Mouse (Mus musculus) bone marrow, adult 2 months (tissue): ENCODE data around the gene Plau. TPM values are rescaled to one million over a fixed set of nuclear protein-coding genes. Genes with fewer than 3 reads are reported as not detected.

ENCODE experiments used
- H3K27ac ChIP-seq: fragments of 200-500 bp; 2 replicates; pipeline ENCODE4 v1.5.1; 2012; ENCODE audit warnings: low read depth, mild to moderate bottlenecking, control low read depth, inconsistent platforms, low read length; ENCODE audit not compliant: control insufficient read depth, poor library complexity, insufficient read depth
- H3K4me1 ChIP-seq: fragments of 200-500 bp; 2 replicates; pipeline ENCODE4 v1.6.1; 2011; ENCODE audit warnings: low read length; ENCODE audit not compliant: control insufficient read depth, insufficient read depth
- H3K4me3 ChIP-seq: fragments of 200-500 bp; replicated peaks from 2 replicates; pipeline ENCODE3; 2011; ENCODE audit warnings: mild to moderate bottlenecking, low read depth, low read length, control low read depth; ENCODE audit not compliant: control insufficient read depth
- CTCF ChIP-seq: fragments of 200-500 bp; IDR thresholded peaks from 2 replicates; pipeline ENCODE4 v1.5.1; 2011; ENCODE audit warnings: low read length, control low read depth; ENCODE audit not compliant: control insufficient read depth, insufficient read depth
- POLR2A ChIP-seq: fragments of 200-500 bp; IDR thresholded peaks from 2 replicates; pipeline ENCODE4 v1.6.1; 2011; ENCODE audit warnings: low read depth, mild to moderate bottlenecking, control low read depth, low read length, borderline replicate concordance; ENCODE audit not compliant: control insufficient read depth
- WGBS: fragments of 180-500 bp; shearing (Covaris S2); methylation state at CpG from one replicate; pipeline ENCODE4 v1.1.7; 2018; 5-methylcytosine and 5-hydroxymethylcytosine counted together
- polyA plus RNA-seq: library from polyadenylated mRNA; stranded (reverse); fragments of >200 nt; gene quantifications from 2 replicates; pipeline ENCODE4 v1.2.4, GENCODE M21; 2011; ENCODE audit warnings: low replicate concordance; ENCODE audit not compliant: missing spikeins, insufficient read depth, insufficient read length

Plau gene
- polyA plus RNA-seq, 1 experiment = 6.9 TPM

DNA sequence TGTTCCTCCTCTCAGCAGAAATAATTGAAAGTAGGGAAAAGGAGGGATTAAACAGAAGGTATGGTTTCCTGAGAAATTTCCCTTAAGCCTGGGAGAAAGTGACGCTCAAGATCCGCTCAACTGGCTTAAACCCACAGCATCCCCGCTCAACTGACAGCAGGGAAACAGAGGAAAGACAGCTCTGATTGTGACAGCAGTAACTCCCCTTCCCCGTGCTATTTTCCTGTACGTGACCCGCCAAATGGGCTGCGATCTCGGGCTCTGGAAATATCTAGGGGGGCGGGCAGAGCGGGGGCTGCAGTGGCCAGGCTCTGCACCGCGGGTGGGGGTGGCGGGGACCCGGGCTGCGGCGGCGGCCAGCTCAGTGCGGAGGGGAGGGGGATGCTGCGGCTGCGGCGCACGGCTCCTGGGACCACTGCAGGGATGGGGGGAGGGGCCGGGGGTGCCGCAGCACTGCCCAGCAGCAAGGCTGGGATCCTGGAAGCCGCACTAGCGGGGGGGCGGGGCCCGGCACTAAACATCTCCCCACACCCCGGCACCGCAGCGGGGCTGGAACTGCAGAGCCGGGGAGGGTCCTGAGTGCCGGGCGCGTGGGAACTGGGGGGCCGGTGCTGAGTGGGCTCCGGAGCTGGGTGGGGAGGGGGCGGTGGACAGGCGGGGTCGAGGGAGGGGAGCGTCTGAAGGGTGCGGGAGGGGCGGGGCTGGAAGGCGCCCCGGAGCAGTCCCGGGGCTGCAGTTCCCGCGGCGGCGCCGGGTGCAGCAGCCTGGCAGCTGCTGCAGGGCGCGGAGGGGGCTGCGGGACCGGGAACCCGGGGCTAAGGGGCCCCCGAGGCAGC lies 43.3 kb upstream of the Plau start:
- WGBS = 2% methylated on average over 52 of the region's 57 CpGs
- Histone ChIP-seq H3K4me3 (peak overlapping the region; percentile 57), H3K27ac (0 out of 2 replicates have a peak overlapping the region, but pooled peaks have one; percentile 77), H3K4me1 (peaks cover 5% of the 10 kb centered on the region)
- TF ChIP-seq POLR2A (no peak), CTCF (no peak)

DNA sequence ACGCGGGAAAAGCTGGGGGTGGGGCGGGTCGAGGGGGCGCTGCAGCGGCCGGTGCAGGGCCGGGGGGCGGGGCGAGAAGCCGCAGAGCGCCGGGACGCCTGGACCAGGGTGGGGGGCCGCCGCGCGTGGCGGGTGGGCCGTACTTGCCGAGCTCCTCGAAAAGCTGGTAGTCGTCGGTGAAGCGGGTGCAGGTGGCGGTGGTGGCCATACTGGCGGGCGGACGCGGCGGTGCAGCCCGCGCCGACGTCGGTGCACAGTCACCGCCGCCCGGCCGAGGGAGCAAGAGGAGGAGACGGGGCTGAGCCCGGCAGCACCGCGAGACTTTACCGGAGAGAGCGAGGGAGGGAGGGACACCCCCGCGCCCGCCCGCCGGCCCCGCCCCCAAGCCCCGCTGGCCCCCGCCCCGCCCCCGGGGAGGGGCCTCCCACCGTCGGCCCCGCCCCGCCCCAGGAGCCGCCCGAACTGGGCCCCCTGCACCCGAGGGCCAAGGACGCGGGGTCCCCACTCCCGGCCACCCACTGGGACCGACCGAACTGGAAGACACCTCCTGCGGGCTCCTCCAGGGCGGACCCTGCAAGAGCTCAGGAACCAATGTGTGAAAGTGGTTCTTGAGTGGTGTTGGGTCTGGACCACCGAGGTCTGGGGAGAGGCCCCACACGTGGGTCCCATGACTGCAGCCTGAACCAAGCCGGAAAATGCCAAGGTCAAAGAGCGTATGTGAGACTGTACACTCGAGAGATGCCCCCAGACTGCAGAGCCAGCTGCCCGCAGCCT lies 42.5 kb upstream of the Plau start, which contains the start of gene Camk2g:
Gene Camk2g (minus strand): TSS at position 331 of the 774 bp plus-strand sequence.
- H3K4me1 ChIP-seq = peaks cover 5% of the 10 kb centered on the region
- peak within 1 kb of the TSS; percentile 89 for H3K4me3 ChIP-seq
- peak within 1 kb of the TSS; percentile 77 for H3K27ac ChIP-seq
- TF ChIP-seq CTCF = no peak
- TF ChIP-seq POLR2A = peak; percentile 33; the same call in 1 of the 2 replicates
- WGBS = under 1% methylated on average over 67 of the region's 76 CpGs

DNA sequence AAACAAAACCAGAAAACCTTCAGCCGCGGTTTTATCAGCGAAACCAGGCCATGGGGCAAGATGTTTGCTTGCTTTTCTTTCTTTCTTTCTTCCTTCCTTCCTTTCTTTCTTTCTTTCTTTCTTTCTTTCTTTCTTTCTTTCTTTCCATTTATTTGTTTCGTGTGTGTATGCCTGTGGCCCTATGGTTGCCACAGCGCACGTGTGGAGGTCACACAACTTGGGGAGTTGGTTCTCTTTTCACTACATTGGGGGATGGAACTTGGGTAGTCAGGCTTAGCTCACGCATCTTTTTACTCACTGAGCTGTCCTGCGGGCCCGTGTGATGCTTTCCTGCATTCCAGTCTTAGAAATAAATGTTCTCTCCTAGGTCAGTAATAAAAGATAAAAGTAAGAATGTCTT lies 41.9 kb upstream of the Plau start:
- H3K27ac ChIP-seq = peak overlapping the region; percentile 77
- 5% methylated on average over 9 of the region's 9 CpGs for WGBS
- H3K4me1 ChIP-seq = peaks cover 5% of the 10 kb centered on the region
- TF ChIP-seq POLR2A = no peak
- no peak for TF ChIP-seq CTCF
- H3K4me3 ChIP-seq = peak overlapping the region; percentile 10

DNA sequence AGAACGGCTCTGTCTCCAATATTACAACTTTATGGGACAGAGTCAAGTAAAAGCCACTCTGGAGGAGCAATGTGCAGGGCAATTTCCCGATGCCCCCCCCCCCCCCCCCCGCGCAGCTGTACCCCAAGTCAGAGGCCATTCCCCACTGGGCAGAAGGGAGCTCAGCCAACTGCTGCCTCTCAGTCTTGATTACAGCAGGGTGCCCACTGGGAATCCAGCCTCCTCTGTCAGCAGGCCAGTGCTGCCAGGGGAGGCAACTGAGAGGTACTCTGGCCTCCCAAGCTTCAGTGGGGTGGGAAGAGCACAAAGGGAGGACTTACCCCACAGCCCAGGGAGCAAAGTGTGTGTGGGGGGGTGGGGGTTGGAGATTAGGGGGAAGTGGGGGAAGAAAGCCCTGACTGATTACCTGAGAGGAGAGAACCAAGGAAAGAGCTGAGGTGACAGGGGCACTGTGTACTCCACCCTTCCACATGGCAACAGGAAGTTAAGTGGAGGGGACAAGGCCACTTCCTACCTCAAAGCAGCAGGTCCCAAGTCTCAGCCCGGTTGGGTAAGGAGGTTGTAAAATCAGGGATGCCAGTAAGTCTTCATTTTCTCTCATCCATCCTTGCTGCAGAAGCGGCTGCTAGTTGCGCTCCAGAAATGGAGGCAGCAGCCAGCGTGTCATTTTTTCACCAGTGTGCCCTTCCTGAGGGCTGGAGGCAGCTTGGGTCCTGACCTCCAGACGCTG lies 40.9 kb upstream of the Plau start:
- no peak overlapping the region for H3K4me3 ChIP-seq
- WGBS = 43% methylated on average over 9 of the region's 9 CpGs

DNA sequence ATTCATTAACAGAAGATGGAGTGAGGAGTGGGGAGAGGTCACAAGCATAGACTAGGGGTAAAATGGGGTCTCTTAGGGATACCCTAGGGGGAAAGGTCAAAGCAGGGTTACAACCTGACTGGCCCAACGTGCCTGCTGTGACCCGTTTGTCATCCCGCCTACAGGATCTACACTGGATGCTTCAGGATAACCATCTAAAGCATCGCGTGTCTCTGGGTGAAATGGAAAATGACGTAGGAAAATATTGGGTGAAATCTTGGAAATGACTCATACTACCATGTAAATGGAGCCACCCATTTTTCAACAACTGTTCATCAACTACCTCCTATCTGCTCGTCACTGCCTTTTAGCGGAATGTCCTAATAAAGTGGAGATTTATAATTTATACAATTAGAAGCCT lies 40.3 kb upstream of the Plau start:
- H3K27ac ChIP-seq = no peak overlapping the region
- 82% methylated on average over 8 of the region's 8 CpGs for WGBS
- no peak overlapping the region for H3K4me3 ChIP-seq
- peaks cover 5% of the 10 kb centered on the region for H3K4me1 ChIP-seq
- no peak for TF ChIP-seq CTCF
- no peak for TF ChIP-seq POLR2A

More for the DNA sequence above, 40.9 kb upstream of the Plau start:
- Histone ChIP-seq H3K4me1 (peaks cover 5% of the 10 kb centered on the region), H3K27ac (peak overlapping the region; percentile 50; the same call in 1 of the 2 replicates)
- TF ChIP-seq POLR2A = no peak
- no peak for TF ChIP-seq CTCF

DNA sequence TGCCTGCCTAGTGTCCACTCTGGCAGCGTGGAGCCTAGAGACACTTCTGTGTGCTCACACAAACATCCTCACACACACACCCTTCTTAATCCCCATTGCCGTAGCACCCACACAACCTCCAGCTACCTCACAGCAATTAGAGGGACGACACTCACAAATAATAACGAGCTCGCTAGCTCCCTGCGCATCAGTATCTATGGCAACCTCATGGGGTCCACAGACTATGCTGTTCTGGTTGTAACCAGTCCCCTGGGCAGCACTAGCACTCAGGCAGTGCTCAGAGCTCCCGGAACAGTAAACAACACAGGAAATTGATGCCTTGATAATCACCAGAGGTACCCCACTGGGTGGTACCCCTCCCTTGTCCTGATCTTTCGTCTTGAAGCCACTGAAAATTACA lies 39.8 kb upstream of the Plau start:
- Histone ChIP-seq H3K4me3 (no peak overlapping the region), H3K27ac (no peak overlapping the region), H3K4me1 (peaks cover 5% of the 10 kb centered on the region)
- TF ChIP-seq POLR2A (no peak), CTCF (no peak)
- 87% methylated on average over 8 of the region's 8 CpGs for WGBS

DNA sequence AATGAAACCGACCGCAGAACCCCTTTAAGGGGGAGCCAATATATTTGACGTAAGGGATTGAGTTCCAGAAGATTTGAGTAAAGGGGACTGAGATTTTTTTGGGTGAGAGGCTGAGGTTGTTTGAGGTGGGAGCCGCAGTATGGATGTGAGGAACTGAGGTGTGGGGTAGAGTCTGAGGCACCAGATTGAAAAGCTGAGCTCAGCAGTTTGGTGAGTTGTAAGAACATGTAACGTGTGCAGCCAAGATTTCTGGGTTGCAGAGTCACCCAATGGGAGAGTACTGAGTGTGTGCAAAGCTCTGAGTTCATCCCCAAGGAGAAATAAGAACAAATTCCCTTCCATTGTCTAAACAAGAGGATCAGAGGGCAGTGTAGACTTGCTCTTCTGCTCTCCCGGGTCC lies 38.2 kb upstream of the Plau start:
- no peak overlapping the region for H3K4me3 ChIP-seq
- WGBS = 78% methylated on average over 6 of the region's 6 CpGs
- no peak for TF ChIP-seq POLR2A
- TF ChIP-seq CTCF = no peak
- H3K4me1 ChIP-seq = peaks cover 3% of the 10 kb centered on the region
- H3K27ac ChIP-seq = no peak overlapping the region

DNA sequence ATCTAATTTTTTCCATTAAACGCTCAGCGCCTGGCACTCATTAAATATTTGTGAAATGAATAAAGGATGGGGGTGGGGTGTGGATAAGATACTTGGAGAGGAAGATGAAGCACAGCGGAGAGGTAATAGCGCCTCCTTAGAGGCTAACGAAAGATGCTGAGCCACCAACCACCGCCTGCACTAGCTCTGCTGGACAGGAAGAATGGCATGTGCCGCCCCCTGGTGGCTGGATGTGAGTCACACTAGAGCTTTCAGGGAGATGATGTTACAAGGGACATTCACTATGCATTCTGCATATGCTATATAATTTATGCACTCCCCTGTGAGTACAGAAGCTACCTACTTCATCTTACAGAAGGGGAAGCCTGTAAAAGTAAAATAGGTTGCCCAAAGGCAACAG lies 37.7 kb upstream of the Plau start:
- Histone ChIP-seq H3K27ac (no peak overlapping the region), H3K4me3 (no peak overlapping the region), H3K4me1 (peaks cover 3% of the 10 kb centered on the region)
- 7% methylated on average over 7 of the region's 7 CpGs for WGBS
- TF ChIP-seq POLR2A = no peak
- TF ChIP-seq CTCF = peak; percentile 98
